Mouse (Mus musculus) C2C12 (cell line): Measurements from ENCODE around the gene Gm49486. TPM values are rescaled to one million over a fixed set of nuclear protein-coding genes. Genes with fewer than 3 reads are reported as not detected.

Experiments
- H3K27me3 ChIP-seq: one replicate; pipeline ENCODE4 v1.6.1; 2011; ENCODE audit not compliant: control insufficient read depth, insufficient read depth, insufficient read length
- H3K36me3 ChIP-seq: one replicate; pipeline ENCODE4 v1.6.1; 2011; ENCODE audit not compliant: control insufficient read depth, insufficient read depth
- H3K4me3 ChIP-seq: one replicate; pipeline ENCODE4 v1.5.1; 2011; ENCODE audit warnings: mild to moderate bottlenecking, control low read depth; ENCODE audit not compliant: poor library complexity, insufficient read depth, severe bottlenecking
- H3K79me2 ChIP-seq: one replicate; pipeline ENCODE4 v1.6.1; 2011; ENCODE audit not compliant: control insufficient read depth, insufficient read depth
- H3K79me3 ChIP-seq: one replicate; pipeline ENCODE4 v1.6.1; 2011; ENCODE audit warnings: low read depth, control low read depth
- H3ac ChIP-seq: one replicate; pipeline ENCODE3; 2011; ENCODE audit warnings: low read depth; ENCODE audit not compliant: control insufficient read depth, insufficient read length
- CEBPB ChIP-seq: IDR thresholded peaks from one replicate; pipeline ENCODE4 v1.6.1; 2011; ENCODE audit warnings: low read depth, mild to moderate bottlenecking, control low read depth, moderate library complexity
- CTCF ChIP-seq: IDR thresholded peaks from one replicate; pipeline ENCODE4 v1.5.1; 2011; ENCODE audit not compliant: control insufficient read depth, insufficient read depth, insufficient read length
- FOSL1 ChIP-seq: IDR thresholded peaks from one replicate; pipeline ENCODE4 v1.8.0; 2011; ENCODE audit warnings: mild to moderate bottlenecking, low read length; ENCODE audit not compliant: poor library complexity, insufficient read depth, severe bottlenecking
- MAX ChIP-seq: IDR thresholded peaks from one replicate; pipeline ENCODE4 v1.6.1; 2011; ENCODE audit warnings: mild to moderate bottlenecking, control low read depth
- MYOD1 ChIP-seq: IDR thresholded peaks from one replicate; pipeline ENCODE4 v1.6.1; 2011; ENCODE audit warnings: low read depth; ENCODE audit not compliant: control insufficient read depth, insufficient read length
- MYOG ChIP-seq: IDR thresholded peaks from one replicate; pipeline ENCODE4 v1.6.1; 2011; ENCODE audit not compliant: control insufficient read depth, insufficient read length; ENCODE audit errors: extremely low read depth
- USF1 ChIP-seq: IDR thresholded peaks from one replicate; pipeline ENCODE4 v1.6.1; 2011; ENCODE audit warnings: low read depth, mild to moderate bottlenecking, control low read depth, moderate library complexity
- polyA plus RNA-seq: library from polyadenylated mRNA; unstranded; fragments of >200 nt; fragmentation: generic; extraction: Trizol; gene quantifications from one replicate; pipeline ENCODE4 v1.2.1, GENCODE M21; 2012; ENCODE audit warnings: missing spikeins

The Gm49486 gene
- polyA plus RNA-seq, 1 experiment, result 0.01 TPM

DNA sequence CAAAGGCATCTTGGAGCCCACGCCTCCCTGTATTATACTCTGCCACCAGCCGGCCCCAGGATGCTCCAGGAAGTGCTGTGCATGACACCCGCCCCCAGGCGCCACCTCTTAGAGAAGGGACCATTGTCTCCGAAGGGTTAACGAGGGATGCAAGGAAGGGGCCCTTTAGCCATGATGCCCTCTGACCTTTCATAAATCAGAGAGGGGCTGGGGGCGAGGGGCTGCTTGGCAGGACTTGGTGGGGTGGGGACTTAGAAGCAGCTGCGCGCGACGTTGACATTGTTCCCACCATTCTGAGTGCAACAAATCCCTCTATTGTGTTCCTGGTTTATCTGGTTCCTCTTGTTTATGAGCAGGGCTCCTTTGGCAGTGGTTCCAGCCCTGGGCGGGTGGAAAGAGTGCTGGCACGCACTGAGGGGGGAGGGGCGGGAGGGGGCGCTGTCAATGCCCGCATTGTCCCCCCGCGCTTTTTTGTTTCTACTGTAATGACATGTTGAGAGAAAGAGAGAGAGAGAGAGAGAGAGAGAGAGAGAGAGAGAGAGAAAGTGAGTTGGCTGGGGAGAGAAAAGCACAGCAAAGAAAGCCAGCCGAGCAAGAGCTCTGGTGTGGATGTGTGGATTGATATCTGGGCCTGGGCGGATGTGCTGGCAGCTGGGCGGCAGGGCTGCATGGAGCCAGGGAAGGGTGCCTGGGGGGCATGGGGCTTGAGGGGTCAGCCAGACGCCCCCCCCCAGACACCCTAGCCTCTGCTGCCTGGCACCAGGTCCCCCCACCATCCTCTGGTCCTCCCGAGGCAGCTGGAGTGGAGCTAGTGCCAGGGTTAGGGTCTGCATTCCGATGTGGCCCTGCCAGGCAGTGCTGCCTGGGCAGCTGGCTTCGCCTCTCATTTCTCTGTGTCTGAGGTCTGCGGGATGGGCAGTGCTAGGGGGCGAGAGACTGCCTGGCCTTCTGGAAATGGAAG lies 36.0 kb upstream of the Gm49486 start:
- H3K27me3 ChIP-seq, result peaks cover 54% of the 10 kb centered on the region
- H3K4me3 ChIP-seq, result no peak overlapping the region
- no peak for TF ChIP-seq MYOD1
- no peak for TF ChIP-seq MYOG
- no peak for TF ChIP-seq CTCF
- no peak for TF ChIP-seq CEBPB
- no peak for TF ChIP-seq FOSL1
- TF ChIP-seq MAX, result no peak
- no peak for TF ChIP-seq USF1
- H3K79me3 ChIP-seq, result no peaks in the 10 kb centered on the region
- H3ac ChIP-seq, result no peak overlapping the region
- H3K36me3 ChIP-seq, result no peaks in the 10 kb centered on the region
- H3K79me2 ChIP-seq, result no peaks in the 10 kb centered on the region

DNA sequence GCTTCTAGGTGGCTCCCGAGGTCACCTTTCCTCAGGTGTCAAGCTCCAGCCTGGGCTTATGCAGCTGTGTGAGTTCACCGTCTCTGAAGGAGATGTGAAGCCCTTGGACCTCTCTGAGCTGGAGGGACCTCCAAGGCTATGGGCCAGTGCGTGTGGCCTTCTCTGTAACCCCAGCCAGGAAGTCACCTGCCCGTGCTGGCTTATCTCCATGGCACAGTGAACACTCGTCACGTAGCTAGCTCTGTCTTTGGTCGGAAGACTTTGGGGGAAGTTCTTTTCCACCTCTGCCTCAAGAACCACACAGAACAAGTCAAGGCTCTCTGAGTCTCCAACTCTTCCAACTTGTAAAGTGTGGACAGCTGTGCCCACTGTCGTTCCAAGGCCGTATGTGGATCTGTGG lies 35.1 kb upstream of the Gm49486 start:
- Histone ChIP-seq H3K79me2 (no peaks in the 10 kb centered on the region), H3K79me3 (no peaks in the 10 kb centered on the region), H3K27me3 (peaks cover 63% of the 10 kb centered on the region), H3K4me3 (no peak overlapping the region), H3K36me3 (no peaks in the 10 kb centered on the region), H3ac (no peak overlapping the region)
- TF ChIP-seq FOSL1, result no peak
- no peak for TF ChIP-seq CTCF
- no peak for TF ChIP-seq CEBPB

- H3K27me3 ChIP-seq, result peaks cover 72% of the 10 kb centered on the region
- no peak overlapping the region for H3ac ChIP-seq
- no peaks in the 10 kb centered on the region for H3K79me2 ChIP-seq
- no peak overlapping the region for H3K4me3 ChIP-seq
- H3K79me3 ChIP-seq, result no peaks in the 10 kb centered on the region
- TF ChIP-seq FOSL1 (no peak), MAX (no peak), MYOG (no peak), CTCF (no peak), USF1 (no peak), CEBPB (no peak), MYOD1 (no peak)
- H3K36me3 ChIP-seq, result no peaks in the 10 kb centered on the region
Measured at GRCm38 (mm10) chr15:79194946-79195345, 34.2 kb upstream of the Gm49486 start.

- H3K27me3 ChIP-seq, result peaks cover 75% of the 10 kb centered on the region
- H3K36me3 ChIP-seq, result no peaks in the 10 kb centered on the region
- H3K79me2 ChIP-seq, result no peaks in the 10 kb centered on the region
- TF ChIP-seq MAX, result no peak
- TF ChIP-seq USF1, result no peak
- TF ChIP-seq MYOD1, result no peak
- no peaks in the 10 kb centered on the region for H3K79me3 ChIP-seq
- H3ac ChIP-seq, result no peak overlapping the region
- no peak overlapping the region for H3K4me3 ChIP-seq
Measured at GRCm38 (mm10) chr15:79195492-79195891, 33.7 kb upstream of the Gm49486 start.

GRCm38 (mm10) chr15:79199390-79199976 lies 29.7 kb upstream of the Gm49486 start:
- Histone ChIP-seq H3K36me3 (no peaks in the 10 kb centered on the region), H3K79me3 (no peaks in the 10 kb centered on the region)

More at GRCm38 (mm10) chr15:79199390-79199976, 29.7 kb upstream of the Gm49486 start:
- TF ChIP-seq FOSL1 (no peak), MYOG (no peak), USF1 (no peak), CEBPB (no peak), CTCF (no peak), MYOD1 (no peak), MAX (no peak)
- peaks cover 85% of the 10 kb centered on the region for H3K27me3 ChIP-seq
- H3ac ChIP-seq, result no peak overlapping the region
- H3K79me2 ChIP-seq, result no peaks in the 10 kb centered on the region
- no peak overlapping the region for H3K4me3 ChIP-seq
